Mouse (Mus musculus): ENCODE data around the gene Ncf1.

Gene Ncf1

DNA sequence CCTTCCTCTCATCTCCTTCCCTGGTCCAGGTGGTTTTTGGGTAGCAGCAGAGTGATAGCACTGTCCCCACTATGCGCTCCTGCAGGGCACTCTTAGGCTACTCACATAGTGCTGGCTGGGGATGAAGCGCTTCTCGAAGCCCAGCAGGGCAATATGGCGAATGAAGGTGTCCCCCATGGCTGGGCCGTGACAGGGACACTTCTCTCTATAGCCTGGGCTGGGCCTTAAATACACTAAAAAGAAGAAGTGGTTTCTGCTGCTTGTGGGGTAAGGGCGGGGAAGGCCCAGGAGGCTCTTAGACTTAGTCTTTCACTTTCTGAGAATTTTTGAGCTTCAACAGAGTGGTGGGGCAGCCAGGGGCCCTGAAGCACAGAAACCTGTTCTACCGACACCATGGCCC, at the start of gene Ncf1:
TSS of gene Ncf1 (minus strand) at position 235 of the 400 bp plus-strand sequence.
- DNase-seq (ENCODE audit: low read depth, low spot score) = no peak

DNA sequence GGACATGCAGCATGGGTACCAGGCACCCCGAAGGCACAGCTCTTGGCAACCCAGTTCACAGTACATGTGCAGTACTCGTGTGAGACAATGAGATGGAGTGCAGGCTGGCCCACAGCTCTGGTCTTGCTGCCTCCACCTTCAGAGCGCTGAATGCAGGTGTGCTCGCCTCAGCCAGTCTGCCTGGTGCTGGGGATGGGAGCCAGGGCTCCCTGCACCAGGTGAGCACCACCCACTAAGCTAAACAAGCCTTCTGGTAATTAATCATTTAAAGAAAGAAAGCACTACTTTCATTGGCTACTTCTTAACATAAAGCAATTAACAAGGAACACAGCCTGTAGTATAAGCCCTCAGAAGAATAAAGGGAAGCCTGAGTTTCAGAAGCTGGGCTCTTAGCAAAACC, 47.7 kb upstream of the Ncf1 start:
- DNase-seq (ENCODE audit: low read depth, low spot score) = no peak

DNA sequence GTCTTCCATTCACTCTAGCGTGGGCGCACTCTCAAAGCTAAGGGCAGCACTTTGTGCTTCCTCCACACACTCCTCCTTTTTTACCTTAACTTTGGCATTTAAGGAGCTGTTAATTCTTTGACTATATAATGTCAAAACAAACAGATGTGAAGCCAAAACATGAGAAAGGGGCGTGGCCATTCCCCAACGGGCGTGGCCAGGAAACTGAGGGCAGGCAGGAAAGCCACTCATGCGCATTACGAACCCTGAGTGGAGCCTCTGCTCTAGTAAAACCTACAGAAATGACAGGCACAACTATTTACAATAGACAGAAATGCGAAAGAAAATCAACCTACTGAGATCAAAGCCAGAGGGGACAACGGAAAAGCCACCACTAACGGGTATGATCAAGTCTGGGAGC, 46.1 kb upstream of the Ncf1 start:
- DNase-seq (ENCODE audit: low read depth, low spot score) = no peak

DNA sequence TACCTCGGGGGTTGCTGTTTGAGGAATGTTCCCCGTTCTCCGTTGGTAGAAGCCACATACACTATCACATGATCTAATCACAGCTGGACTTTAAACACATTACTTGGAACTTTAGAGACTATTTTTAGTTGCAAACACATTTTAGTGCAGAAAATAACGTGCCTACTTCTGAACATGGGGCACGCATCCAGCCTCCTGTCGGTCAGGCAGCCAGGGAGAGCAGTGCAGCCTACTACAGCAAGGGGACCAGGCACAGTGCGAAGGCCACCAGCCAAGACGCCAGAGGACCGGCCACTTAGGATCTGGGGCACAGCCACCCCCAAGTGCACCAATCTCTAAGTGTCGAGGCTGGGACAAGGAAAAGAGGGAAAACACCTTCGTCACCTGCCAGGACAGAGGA, 45.6 kb upstream of the Ncf1 start:
- no peak for DNase-seq (ENCODE audit: low read depth, low spot score)

DNA sequence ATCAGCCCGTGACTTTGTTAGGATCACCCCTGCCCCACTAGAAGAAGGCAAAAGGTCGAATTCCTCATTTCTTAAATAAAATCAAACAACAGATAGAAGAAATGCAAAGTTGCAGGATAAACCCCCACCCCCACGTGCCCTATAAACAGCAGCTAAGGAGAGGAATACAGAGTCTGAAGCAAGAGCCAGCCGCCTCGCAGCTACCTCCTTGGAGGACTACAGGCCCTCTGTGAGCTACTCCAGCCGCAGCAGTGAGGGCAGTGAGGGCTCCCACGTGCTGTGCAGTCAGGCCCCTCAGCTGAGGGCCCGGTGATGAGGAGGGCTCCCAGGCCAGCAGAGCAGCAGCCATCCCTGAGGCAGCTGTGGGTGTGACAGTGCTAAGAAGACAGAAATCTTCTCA, 44.3 kb upstream of the Ncf1 start:
- no peak for DNase-seq (ENCODE audit: low read depth, low spot score)

DNA sequence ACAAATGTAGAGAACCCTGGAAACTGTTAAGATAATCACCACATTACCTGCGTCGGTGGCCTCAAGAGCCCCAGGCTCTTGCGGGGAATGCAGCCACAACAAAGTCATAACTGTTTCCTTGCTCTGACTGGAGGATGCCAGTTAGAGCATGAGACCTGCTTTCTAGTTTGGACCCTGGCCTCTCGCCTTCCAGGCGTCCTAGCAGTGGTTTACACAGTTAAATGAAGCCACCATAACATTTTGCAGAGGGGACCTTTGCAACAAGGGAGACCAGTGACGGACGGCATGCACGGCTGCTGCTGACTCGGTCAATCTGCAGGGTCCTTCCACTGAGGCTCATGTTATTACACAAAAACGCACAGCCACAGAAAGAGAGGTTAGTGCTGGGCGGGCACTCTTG, 43.3 kb upstream of the Ncf1 start:
- no peak for DNase-seq (ENCODE audit: low read depth, low spot score)

DNA sequence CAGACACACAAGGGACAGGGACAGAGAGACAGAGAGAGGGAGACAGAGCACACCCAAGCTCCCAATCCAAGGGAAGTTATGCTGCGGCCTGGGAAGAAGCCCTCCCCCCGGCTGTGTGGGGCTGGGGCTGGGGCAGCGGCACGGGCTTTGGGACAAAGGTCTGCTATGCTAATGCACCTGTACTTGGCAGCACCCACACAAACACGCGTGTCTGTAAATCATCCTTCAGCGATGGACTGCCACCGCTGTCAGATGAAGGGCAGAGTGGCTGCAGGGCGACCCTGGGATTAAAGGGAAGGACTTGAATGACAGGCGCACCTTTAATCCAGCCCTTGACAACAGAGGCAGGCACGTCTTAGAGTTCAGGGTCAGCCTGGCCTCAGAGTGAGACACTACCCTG, 42.0 kb upstream of the Ncf1 start:
- no peak for DNase-seq (ENCODE audit: low read depth, low spot score)

DNA sequence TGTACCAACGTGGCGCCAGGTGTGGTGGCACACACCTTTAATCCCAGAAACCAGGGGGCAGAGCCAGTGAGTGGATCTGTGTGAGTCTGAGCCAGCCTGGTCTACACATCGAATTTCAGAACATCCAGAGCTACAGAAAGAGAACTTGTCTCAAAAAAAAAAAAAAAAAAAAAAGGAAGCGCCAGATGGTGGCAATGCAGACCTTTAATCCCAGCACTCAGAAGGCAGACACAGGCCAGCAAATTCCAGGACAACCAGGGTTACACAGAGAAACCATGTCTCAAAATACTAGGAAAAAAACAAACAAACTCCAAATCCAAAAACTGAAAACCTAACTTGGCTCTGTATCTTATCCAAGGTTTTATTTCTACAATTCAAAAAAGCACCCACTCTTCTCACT, 41.1 kb upstream of the Ncf1 start:
- DNase-seq (ENCODE audit: low read depth, low spot score) = no peak

DNA sequence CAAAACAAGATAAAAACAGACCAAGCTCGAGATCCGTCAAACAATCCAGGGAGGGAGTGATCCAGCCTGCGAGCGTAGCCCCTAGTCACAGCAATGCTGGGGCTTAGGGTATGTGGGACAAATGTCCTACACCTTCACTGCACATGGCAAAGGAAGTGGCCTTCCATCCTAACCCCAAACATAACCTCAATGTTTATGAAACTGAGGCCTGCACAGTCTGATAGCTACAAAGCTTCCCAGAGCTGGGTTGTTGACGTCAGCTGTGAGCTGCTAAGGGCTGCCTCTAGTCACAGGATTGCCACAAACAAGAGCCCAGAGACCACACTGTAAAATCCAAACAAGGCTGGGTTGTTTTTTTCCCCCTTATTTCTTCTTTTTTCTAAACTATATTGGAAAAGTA, 40.3 kb upstream of the Ncf1 start:
- no peak for DNase-seq (ENCODE audit: low read depth, low spot score)

DNA sequence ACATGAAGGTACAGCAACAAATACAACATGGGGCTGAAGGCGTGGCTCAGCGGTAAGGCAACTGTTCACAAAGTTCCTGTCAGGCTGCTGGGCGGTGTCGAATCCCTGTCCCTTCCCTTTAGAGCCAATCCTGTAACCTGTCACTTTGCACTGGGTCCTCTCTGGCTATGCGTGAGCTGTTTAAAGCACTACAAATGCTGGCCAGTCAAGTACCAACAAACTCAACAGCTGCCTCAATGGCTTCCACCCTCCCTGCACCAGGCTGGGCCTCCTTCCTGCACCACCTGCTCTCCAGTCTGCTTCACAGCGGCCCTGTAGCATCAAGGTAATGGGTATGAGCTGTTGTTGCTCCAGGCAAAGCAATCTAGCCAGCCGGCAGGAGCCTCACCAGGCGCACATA, 39.3 kb upstream of the Ncf1 start:
- no peak for DNase-seq (ENCODE audit: low read depth, low spot score)

DNA sequence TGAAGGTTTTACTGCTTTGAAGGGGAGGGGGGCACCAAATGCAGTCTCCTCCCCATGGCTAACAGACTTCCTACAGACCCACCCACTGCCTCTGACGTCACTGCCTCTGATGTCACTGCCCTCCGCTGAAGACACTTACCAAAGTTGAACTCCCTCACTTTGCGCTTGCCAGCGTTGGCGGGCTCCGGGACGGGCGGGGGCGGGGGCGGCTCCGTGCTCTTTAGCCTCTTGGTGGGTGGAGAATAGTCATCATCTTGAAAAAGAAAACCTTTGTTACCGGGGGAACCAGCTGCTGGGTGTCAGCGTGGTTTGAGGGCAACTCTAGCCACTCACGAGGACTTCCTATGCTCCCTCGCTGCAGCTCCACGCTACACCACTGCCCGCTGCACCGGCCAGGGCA, 37.0 kb upstream of the Ncf1 start:
- DNase-seq (ENCODE audit: low read depth, low spot score) = peak; percentile 31

DNA sequence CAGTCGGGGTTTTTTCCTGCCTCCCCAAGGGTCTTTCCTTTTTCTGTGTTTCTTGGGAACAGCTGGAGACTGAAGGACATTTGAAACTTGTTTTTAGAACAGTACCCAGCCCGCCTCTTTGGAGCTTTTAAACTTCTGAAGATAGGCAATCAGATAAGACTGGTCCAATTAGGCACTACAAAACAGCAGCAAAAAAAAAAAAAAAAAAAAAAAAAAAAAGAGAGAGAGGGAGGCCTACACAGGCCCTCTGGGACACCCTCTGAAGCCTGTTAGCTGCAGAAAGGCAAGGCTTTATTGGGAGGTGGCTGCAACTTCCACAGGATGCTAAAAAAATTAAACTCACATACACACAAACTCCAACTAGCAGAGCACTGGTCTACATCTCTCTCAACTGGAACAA, 36.5 kb upstream of the Ncf1 start:
- no peak for DNase-seq (ENCODE audit: low read depth, low spot score)

DNA sequence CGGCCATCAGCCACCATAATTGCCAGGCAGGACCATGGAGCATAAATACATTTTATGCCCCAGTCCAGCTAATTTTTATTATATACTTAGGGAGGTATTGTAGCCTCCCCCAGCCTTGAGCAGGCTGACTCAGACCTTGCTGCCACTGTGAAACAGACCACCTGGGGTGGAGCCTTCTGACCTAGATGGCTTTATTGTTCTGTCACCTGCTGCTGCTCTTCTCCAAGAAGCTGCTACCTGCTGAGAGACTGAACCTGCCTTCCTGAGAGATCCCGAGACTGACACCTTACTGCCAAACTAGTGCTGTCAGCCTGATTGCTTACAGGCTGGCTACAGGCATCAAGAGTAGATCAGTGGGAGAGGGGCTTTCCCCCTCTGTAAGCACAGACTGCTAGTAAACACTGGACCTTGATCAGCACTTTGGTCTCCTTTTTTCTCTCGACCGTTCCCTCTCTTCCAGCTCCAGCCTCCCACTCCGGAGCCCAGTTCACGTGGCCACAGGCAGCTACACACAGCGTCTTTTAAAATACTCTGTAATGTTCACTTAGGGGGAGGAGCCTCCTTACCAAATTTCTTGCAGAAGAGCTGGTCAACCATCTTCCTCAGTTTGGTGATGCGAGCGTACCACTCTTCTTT, 30.7 kb upstream of the Ncf1 start:
- no peak for DNase-seq (ENCODE audit: low read depth, low spot score)

DNA sequence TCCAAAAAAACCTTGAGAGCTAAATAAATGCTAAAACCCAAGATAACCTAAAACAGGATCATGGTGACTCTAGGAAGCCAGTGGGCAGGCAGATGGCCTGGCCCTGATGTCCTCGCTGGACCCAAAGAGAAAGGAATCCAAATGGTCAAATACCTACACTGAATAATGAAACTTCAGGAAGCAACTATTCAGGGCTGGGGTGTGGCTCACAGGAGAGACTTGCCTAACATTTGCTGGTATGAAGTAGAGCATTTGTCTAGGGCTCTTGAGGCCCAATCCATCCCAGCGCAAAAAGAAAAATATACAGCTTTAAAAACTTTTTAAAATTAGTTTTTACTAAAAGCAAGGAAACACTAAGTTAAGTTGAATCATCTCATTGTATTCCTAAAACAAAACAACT, 29.5 kb upstream of the Ncf1 start:
- no peak for DNase-seq (ENCODE audit: low read depth, low spot score)

DNA sequence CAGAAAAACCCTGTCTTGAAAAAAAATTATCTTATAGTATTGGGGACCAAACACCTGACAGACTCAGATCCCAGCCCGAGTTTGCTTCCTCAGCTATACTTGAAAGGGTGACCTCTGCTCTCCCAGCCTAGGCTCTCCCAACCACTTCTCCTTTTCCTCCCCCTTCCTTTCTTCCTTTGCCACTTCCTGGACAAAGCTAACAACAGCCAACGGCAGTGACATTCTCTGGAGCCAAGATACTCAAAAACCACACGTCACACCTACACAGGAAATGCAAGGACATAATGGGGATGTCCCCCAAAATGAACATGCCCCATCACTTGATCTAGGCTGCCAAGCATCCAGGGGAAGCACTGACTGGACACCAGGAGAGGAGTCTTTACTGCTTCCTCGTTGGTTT, 29.0 kb upstream of the Ncf1 start:
- no peak for DNase-seq (ENCODE audit: low read depth, low spot score)

DNA sequence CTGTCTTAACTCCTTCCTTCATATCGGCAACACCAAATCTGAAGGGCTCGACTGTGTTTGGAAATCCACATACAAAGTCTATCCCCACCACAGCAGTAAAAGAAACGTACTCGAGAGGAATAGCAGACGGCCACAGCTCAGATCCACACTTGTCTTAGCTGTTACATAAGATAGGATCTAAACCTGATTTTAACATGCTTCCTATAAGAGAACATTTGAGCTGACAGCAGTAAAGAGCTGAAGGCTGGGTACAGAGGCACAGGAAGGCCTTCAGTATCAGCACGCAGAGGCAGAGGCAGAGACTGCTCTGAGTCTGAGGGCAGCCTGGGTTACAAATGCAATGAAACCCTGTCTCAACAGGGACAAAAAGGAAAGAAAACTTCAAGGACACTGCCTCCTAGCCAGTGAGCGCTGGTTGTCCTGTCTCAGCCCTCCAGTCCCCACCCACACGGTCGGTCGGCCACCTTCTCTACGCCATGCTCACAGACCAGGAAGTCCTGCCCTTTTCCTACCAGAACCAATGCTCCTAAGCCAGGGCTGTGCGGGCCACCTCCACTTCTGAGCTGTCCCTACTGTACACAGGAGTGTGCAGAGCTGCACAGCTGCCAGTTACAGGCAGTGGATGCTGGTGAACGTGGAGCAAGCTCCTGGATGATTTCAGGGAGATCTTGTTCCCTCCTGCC, 28.1 kb upstream of the Ncf1 start:
- no peak for DNase-seq (ENCODE audit: low read depth, low spot score)

DNA sequence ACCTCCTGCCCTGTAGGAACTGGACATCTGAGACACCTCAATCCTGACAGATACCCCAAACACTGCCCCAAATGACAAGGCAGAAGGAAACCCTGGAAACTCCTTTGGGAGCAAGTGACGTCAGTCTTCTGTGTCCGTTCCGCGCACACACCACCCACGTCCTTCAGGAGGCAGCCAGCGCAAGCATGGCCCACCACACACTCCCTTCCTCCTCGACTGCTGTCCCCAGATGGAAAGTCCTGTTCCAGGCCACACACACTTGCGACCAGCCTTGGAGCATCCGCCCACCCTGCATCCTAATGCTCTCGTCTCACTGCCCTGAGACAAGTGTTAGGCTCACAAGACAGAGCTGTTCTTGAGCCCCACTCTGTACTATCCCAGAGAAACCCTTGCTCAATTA, 25.9 kb upstream of the Ncf1 start:
- no peak for DNase-seq (ENCODE audit: low read depth, low spot score)

DNA sequence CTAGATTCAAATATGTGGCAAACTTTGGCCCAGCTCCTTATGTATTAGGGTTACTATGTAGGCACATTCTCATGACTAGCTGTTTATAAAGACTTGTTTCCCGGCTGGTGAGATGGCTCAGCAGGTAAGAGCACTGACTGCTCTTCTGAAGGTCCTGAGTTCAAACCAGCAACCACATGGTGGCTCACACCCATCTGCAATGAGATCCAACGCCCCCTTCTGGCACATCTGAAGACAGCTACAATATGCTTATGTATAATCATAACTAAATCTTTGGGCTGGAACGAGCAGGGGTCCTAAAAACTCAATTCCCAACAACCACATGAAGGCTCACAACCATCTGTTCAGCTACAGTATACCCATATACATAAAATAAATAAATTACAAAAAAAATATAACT, 24.4 kb upstream of the Ncf1 start:
- no peak for DNase-seq (ENCODE audit: low read depth, low spot score)

DNA sequence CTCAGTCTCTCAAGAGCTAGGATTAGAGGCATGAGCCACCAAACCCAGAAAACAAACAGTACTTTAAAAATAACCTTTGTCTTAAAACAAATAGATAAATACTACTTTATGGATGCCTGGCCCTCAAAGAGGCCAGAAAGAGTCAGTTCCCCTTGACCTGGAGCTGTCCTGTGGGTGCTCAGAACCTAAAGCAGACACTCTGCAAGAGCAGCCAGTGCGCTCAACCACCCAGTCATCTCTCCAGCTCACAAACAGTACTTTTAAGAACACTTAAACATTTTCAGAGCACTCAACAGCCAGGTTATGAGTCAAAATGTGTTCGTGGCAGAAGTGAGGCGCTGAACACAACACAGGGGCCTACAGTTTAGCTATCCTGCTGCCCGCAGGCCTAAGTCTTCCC, 21.7 kb upstream of the Ncf1 start:
- DNase-seq (ENCODE audit: low read depth, low spot score) = no peak

DNA sequence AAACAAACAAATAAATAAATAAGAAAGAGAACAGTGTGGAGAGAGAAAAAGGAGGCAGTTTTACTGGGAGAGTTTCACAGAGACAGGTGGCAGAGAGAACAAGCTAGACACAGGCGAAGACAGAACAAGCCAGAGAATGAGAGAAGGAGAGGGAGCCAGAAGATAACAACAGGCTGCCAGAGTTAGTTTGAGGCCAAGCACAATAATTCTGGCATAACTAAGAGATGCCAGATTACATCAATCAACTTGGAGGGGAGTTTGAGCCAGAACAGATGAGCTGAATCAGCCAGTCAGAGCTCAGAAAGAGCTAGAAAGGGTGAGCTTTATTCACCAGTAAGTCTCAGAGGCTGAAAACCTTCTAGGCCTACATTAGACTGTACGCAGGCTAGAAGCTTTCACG, 21.2 kb upstream of the Ncf1 start:
- DNase-seq (ENCODE audit: low read depth, low spot score) = no peak

DNA sequence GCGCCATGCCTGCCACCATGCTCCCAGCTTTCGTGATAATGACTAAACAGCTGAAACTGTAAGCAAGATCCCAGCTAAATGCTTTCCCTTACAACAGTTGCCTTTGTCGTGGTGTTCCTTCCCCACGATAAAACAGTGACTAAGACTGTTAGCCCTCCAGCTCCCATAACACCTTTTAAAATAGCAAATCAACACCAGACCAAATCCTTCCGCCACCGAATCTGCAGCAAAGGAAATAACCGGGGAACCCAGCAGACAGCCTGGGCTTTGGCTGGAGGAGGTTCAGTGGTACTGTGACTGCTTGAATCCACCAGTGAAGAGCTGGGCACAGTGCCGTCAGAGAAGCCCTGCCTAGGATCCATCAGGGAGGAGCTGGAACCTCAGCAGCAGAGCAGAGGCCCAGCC, 19.8 kb upstream of the Ncf1 start:
- DNase-seq (ENCODE audit: low read depth, low spot score) = no peak

DNA sequence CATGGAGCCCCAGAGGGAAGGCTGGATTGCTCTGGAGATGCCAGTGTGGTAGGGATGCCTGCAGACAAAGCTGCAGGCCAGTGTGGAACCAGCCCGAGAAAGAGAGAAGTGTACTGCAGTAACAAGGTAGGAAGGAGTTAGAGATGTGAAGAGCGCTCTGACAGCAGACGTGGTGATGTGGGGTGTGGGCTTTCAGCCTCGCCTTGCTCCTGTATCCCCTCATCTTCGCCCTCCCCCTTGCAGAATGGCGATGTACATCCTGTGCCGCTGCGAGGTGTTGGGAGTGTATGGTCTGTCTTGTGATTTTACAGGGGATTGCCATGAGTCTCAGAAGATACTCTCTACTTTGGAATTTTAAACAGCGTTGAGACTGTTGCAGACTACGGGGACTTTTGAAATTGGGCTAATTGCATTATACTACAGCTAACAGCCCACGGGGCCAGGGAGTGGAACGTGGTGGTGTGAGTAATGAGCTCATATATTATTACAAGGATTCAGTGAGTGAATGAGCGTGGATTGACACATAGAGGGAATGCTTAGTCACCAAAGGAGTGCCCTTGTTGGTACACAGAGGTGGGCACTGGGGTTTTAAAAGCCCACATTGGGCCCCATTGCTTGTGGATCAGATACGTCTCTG, 19.3 kb upstream of the Ncf1 start:
- DNase-seq (ENCODE audit: low read depth, low spot score) = no peak

DNA sequence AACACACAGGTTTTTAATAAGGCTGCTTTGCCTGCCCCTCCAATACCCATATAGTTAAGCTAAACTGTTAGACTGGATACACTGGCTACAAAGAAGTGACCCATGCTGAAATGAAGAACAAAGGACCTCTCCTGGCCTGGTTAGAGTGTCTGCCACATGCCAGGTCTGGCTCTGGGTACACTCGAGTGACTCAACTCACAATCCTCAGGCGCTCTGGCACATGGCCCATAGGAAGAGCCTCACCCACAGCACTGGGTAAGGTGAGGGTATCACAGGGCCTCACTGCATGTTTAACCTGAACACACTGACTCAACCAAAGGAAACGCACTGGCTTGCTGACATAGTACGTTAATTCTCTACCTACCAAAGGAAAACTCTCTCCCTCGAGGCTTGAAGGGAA, 16.7 kb upstream of the Ncf1 start:
- DNase-seq (ENCODE audit: low read depth, low spot score) = no peak

Measured in WW6 (cell line).